Mouse (Mus musculus): ENCODE results near the gene Reep3.

GRCm38 (mm10) chr10:67081206-67082007, 15.3 kb downstream of the Reep3 start:
- TF ChIP-seq TCF12 (IDR thresholded peaks at IDR 0.05; ENCODE audit: insufficient read depth, poor library complexity, severe bottlenecking) (no peak), POLR2A (IDR thresholded peaks at IDR 0.05; ENCODE audit: insufficient read length, low read depth) (no peak), USF1 (IDR thresholded peaks at IDR 0.05; ENCODE audit: low read depth) (no peak), TCF3 (IDR thresholded peaks at IDR 0.05; ENCODE audit: insufficient read length, low read depth) (no peak), MYOD1 (IDR thresholded peaks at IDR 0.05; ENCODE audit: control insufficient read depth in 1 of 3, insufficient read length in 2 of 3, low read depth in 2 of 3) (no peak), CEBPB (IDR thresholded peaks at IDR 0.05; ENCODE audit: insufficient read depth, poor library complexity, severe bottlenecking) (no peak), POLR2AphosphoS2 (IDR thresholded peaks at IDR 0.05; ENCODE audit: insufficient read length, low read depth) (no peak)

All from myocyte (in vitro differentiated cells).